Mouse (Mus musculus): ENCODE measurements at regions not wholly inside any gene's neighbourhood (a gene's known extent, or its start where the extent isn't known, plus 50 kb on each side); places are given as distances from the start of the nearest gene placed in this dataset.
A peak's percentile ranks its signal among the peaks of the same experiment; 100 is the strongest.
"Not testable (repeated sequence)": the region's sequence is repeated elsewhere in the genome, so short reads cannot be mapped to it uniquely, and the experiment has no call there.

- Histone ChIP-seq H3K27me3 (no peaks in the 10 kb centered on the region), H3K9me3 (replicated peaks) (no peaks in the 10 kb centered on the region), H3K4me2 (no peak overlapping the region), H3K9ac (no peak overlapping the region), H3K4me3 (no peak overlapping the region), H3K27ac (no peak overlapping the region), H3K36me3 (no peaks in the 10 kb centered on the region), H3K4me1 (replicated peaks) (no peaks in the 10 kb centered on the region)
- WGBS, result 32% methylated on average over 9 of the region's 9 CpGs
- no peak for ATAC-seq (replicated peaks; ENCODE audit: insufficient number of reproducible peaks, insufficient read depth, low FRiP score, low read depth)
Observed at GRCm38 (mm10) chr2:146724924-146725555, 130.6 kb upstream of the Kiz start.

GRCm38 (mm10) chr2:146728693-146729092 is 127.0 kb upstream of the Kiz start:
- no peaks in the 10 kb centered on the region for H3K4me1 ChIP-seq (replicated peaks)
- no peak overlapping the region for H3K27ac ChIP-seq
- no peak overlapping the region for H3K4me3 ChIP-seq
- no peak overlapping the region for H3K9ac ChIP-seq
- no peak overlapping the region for H3K4me2 ChIP-seq
- no peaks in the 10 kb centered on the region for H3K36me3 ChIP-seq
- no peaks in the 10 kb centered on the region for H3K9me3 ChIP-seq (replicated peaks)
- no peak for ATAC-seq (replicated peaks; ENCODE audit: insufficient number of reproducible peaks, insufficient read depth, low FRiP score, low read depth)
- H3K27me3 ChIP-seq, result no peaks in the 10 kb centered on the region

- H3K4me1 ChIP-seq (replicated peaks), result no peaks in the 10 kb centered on the region
- no peaks in the 10 kb centered on the region for H3K36me3 ChIP-seq
- H3K4me2 ChIP-seq, result no peak overlapping the region
- H3K27ac ChIP-seq, result no peak overlapping the region
- no peaks in the 10 kb centered on the region for H3K9me3 ChIP-seq (replicated peaks)
- no peak overlapping the region for H3K4me3 ChIP-seq
- 73% methylated on average over 3 of the region's 3 CpGs for WGBS
- no peaks in the 10 kb centered on the region for H3K27me3 ChIP-seq
- no peak overlapping the region for H3K9ac ChIP-seq
- no peak for ATAC-seq (replicated peaks; ENCODE audit: insufficient number of reproducible peaks, insufficient read depth, low FRiP score, low read depth)
Observed at GRCm38 (mm10) chr2:146731081-146731480, 124.6 kb upstream of the Kiz start.

- not testable (repeated sequence) for H3K4me1 ChIP-seq (replicated peaks); H3K4me2 ChIP-seq; H3K36me3 ChIP-seq; H3K9me3 ChIP-seq (replicated peaks); H3K27ac ChIP-seq; H3K27me3 ChIP-seq; ATAC-seq (replicated peaks; ENCODE audit: insufficient number of reproducible peaks, insufficient read depth, low FRiP score, low read depth); H3K4me3 ChIP-seq; H3K9ac ChIP-seq
- WGBS, result 82% methylated on average over 2 of the region's 2 CpGs
Observed at GRCm38 (mm10) chr2:146732891-146733290, 122.8 kb upstream of the Kiz start.

GRCm38 (mm10) chr2:146744396-146744795 is 111.3 kb upstream of the Kiz start:
- H3K36me3 ChIP-seq, result no peaks in the 10 kb centered on the region
- H3K9me3 ChIP-seq (replicated peaks), result no peaks in the 10 kb centered on the region
- H3K4me3 ChIP-seq, result no peak overlapping the region
- H3K9ac ChIP-seq, result no peak overlapping the region
- 85% methylated on average over 2 of the region's 2 CpGs for WGBS
- H3K27ac ChIP-seq, result no peak overlapping the region
- peaks cover 5% of the 10 kb centered on the region for H3K4me1 ChIP-seq (replicated peaks)
- H3K27me3 ChIP-seq, result no peaks in the 10 kb centered on the region
- no peak overlapping the region for H3K4me2 ChIP-seq
- ATAC-seq (replicated peaks; ENCODE audit: insufficient number of reproducible peaks, insufficient read depth, low FRiP score, low read depth), result no peak

- H3K4me1 ChIP-seq (replicated peaks), result peaks cover 5% of the 10 kb centered on the region
- no peak overlapping the region for H3K9ac ChIP-seq
- WGBS, result 46% methylated on average over 18 of the region's 18 CpGs
- no peaks in the 10 kb centered on the region for H3K9me3 ChIP-seq (replicated peaks)
- H3K4me3 ChIP-seq, result peak overlapping the region; percentile 26
- H3K27me3 ChIP-seq, result no peaks in the 10 kb centered on the region
- peak overlapping the region; percentile 59 for H3K4me2 ChIP-seq
- H3K27ac ChIP-seq, result no peak overlapping the region
- no peaks in the 10 kb centered on the region for H3K36me3 ChIP-seq
- ATAC-seq (replicated peaks; ENCODE audit: insufficient number of reproducible peaks, insufficient read depth, low FRiP score, low read depth), result no peak
Observed at GRCm38 (mm10) chr2:146745012-146745682, 110.5 kb upstream of the Kiz start.

- Histone ChIP-seq H3K4me2 (peak overlapping the region; percentile 59), H3K4me1 (replicated peaks) (peaks cover 5% of the 10 kb centered on the region), H3K9ac (no peak overlapping the region), H3K27ac (no peak overlapping the region), H3K9me3 (replicated peaks) (no peaks in the 10 kb centered on the region), H3K36me3 (no peaks in the 10 kb centered on the region), H3K4me3 (peak overlapping the region; percentile 26), H3K27me3 (no peaks in the 10 kb centered on the region)
- no peak; the same call in 1 of the 2 replicates for ATAC-seq (replicated peaks; ENCODE audit: insufficient number of reproducible peaks, insufficient read depth, low FRiP score, low read depth)
- WGBS, result 39% methylated on average over 12 of the region's 12 CpGs
Observed at GRCm38 (mm10) chr2:146745683-146746047, 110.0 kb upstream of the Kiz start.

GRCm38 (mm10) chr2:146753988-146754387 is 101.7 kb upstream of the Kiz start:
- H3K9me3 ChIP-seq (replicated peaks), result no peaks in the 10 kb centered on the region
- no peak for ATAC-seq (replicated peaks; ENCODE audit: insufficient number of reproducible peaks, insufficient read depth, low FRiP score, low read depth)

GRCm38 (mm10) chr2:146763522-146764144 is 92.0 kb upstream of the Kiz start:
- Histone ChIP-seq H3K9ac (no peak overlapping the region), H3K27me3 (peaks cover 2% of the 10 kb centered on the region; the same call in 1 of the 2 replicates), H3K27ac (no peak overlapping the region), H3K9me3 (replicated peaks) (no peaks in the 10 kb centered on the region), H3K4me1 (replicated peaks) (no peaks in the 10 kb centered on the region), H3K4me2 (no peak overlapping the region), H3K4me3 (no peak overlapping the region), H3K36me3 (no peaks in the 10 kb centered on the region)
- WGBS, result 65% methylated on average over 18 of the region's 18 CpGs
- ATAC-seq (replicated peaks; ENCODE audit: insufficient number of reproducible peaks, insufficient read depth, low FRiP score, low read depth), result no peak

More at GRCm38 (mm10) chr2:146753988-146754387, 101.7 kb upstream of the Kiz start:
- Histone ChIP-seq H3K9ac (no peak overlapping the region), H3K4me3 (no peak overlapping the region), H3K4me2 (no peak overlapping the region), H3K27me3 (no peaks in the 10 kb centered on the region), H3K27ac (no peak overlapping the region), H3K36me3 (no peaks in the 10 kb centered on the region), H3K4me1 (replicated peaks) (no peaks in the 10 kb centered on the region)
- WGBS, result 28% methylated on average over 2 of the region's 2 CpGs

- Histone ChIP-seq H3K4me1 (replicated peaks) (no peaks in the 10 kb centered on the region), H3K9me3 (replicated peaks) (no peaks in the 10 kb centered on the region), H3K4me2 (no peak overlapping the region), H3K27ac (no peak overlapping the region), H3K9ac (no peak overlapping the region), H3K4me3 (no peak overlapping the region), H3K27me3 (peaks cover 2% of the 10 kb centered on the region; the same call in 1 of the 2 replicates), H3K36me3 (no peaks in the 10 kb centered on the region)
- 66% methylated on average over 12 of the region's 12 CpGs for WGBS
- ATAC-seq (replicated peaks; ENCODE audit: insufficient number of reproducible peaks, insufficient read depth, low FRiP score, low read depth), result no peak
Observed at GRCm38 (mm10) chr2:146764313-146765255, 91.1 kb upstream of the Kiz start.

- Histone ChIP-seq H3K9me3 (replicated peaks) (no peaks in the 10 kb centered on the region), H3K4me3 (no peak overlapping the region), H3K36me3 (no peaks in the 10 kb centered on the region), H3K4me2 (no peak overlapping the region), H3K4me1 (replicated peaks) (no peaks in the 10 kb centered on the region), H3K27ac (no peak overlapping the region), H3K27me3 (no peaks in the 10 kb centered on the region), H3K9ac (no peak overlapping the region)
- ATAC-seq (replicated peaks; ENCODE audit: insufficient number of reproducible peaks, insufficient read depth, low FRiP score, low read depth), result no peak
- 41% methylated on average over 2 of the region's 2 CpGs for WGBS
Observed at GRCm38 (mm10) chr2:146774876-146775275, 80.8 kb upstream of the Kiz start.
